Mouse (Mus musculus) brain, adult 2 months (tissue): ENCODE measurements around the gene Slc25a35.
"Not testable (repeated sequence)": the region's sequence is repeated elsewhere in the genome, so short reads cannot be mapped to it uniquely, and the experiment has no call there.

Experiments used
- DNase-seq: peaks from one replicate; pipeline ENCODE4 v3.0.0; 2011; ENCODE audit warnings: low read depth, low spot score

Slc25a35 gene

GRCm38 (mm10) chr11:68961596-68961995, 6.3 kb upstream of the Slc25a35 start:
- DNase-seq = peak; percentile 50

GRCm38 (mm10) chr11:68962159-68962558, 5.8 kb upstream of the Slc25a35 start:
- DNase-seq = not testable (repeated sequence)

- no peak for DNase-seq
These were observed 4.5 kb upstream of the Slc25a35 start for GRCm38 (mm10) chr11:68963405-68963804.

- DNase-seq = no peak
These were observed 2.9 kb upstream of the Slc25a35 start for GRCm38 (mm10) chr11:68965050-68965449.

- DNase-seq = peak; percentile 80
These were observed 2.1 kb upstream of the Slc25a35 start for GRCm38 (mm10) chr11:68965845-68966244.

- no peak for DNase-seq
These were observed 1.4 kb upstream of the Slc25a35 start for GRCm38 (mm10) chr11:68966554-68966953.

GRCm38 (mm10) chr11:68968752-68969151, 821 bp downstream of the Slc25a35 start:
- DNase-seq = no peak

- no peak for DNase-seq
These were observed 2.3 kb downstream of the Slc25a35 start for GRCm38 (mm10) chr11:68970232-68970631.

- DNase-seq = peak; percentile 85
These were observed 5.5 kb downstream of the Slc25a35 start for GRCm38 (mm10) chr11:68973250-68974058.

GRCm38 (mm10) chr11:68974059-68974450, 6.1 kb downstream of the Slc25a35 start:
- DNase-seq = no peak

- DNase-seq = no peak
These were observed 7.2 kb downstream of the Slc25a35 start, which contains the start of gene Rangrf for GRCm38 (mm10) chr11:68975085-68975484. Rangrf (minus strand) TSS chr11:68975185.

GRCm38 (mm10) chr11:68975601-68976000, 7.7 kb downstream of the Slc25a35 start:
- DNase-seq = no peak

- DNase-seq = peak; percentile 77
These were observed 11.4 kb downstream of the Slc25a35 start for GRCm38 (mm10) chr11:68979320-68979733.

GRCm38 (mm10) chr11:68980919-68981318, 13.0 kb downstream of the Slc25a35 start:
- no peak for DNase-seq

GRCm38 (mm10) chr11:68982639-68983369, 14.9 kb downstream of the Slc25a35 start:
- DNase-seq = peak; percentile 86

GRCm38 (mm10) chr11:68987365-68987882, 19.5 kb downstream of the Slc25a35 start:
- no peak for DNase-seq

- DNase-seq = peak; percentile 81
These were observed 20.4 kb downstream of the Slc25a35 start for GRCm38 (mm10) chr11:68988341-68988740.

- DNase-seq = peak; percentile 76
These were observed 25.2 kb downstream of the Slc25a35 start for GRCm38 (mm10) chr11:68993122-68993521.

GRCm38 (mm10) chr11:68994377-68994776, 26.4 kb downstream of the Slc25a35 start:
- no peak for DNase-seq

- DNase-seq = no peak
These were observed 29.1 kb downstream of the Slc25a35 start for GRCm38 (mm10) chr11:68997080-68997479.

GRCm38 (mm10) chr11:69002782-69003181, 34.9 kb downstream of the Slc25a35 start:
- not testable (repeated sequence) for DNase-seq

- peak; percentile 34 for DNase-seq
These were observed 35.7 kb downstream of the Slc25a35 start for GRCm38 (mm10) chr11:69003592-69003991.
